Mouse (Mus musculus) c-Kit-positive CD71-negative TER-119-negative erythroid progenitor cells, embryonic 14.5 days (primary cell): ENCODE data around the gene Gm10160.

ENCODE experiments used
- DNase-seq: peaks from one replicate; pipeline ENCODE4 v3.0.0-alpha.2; 2013; ENCODE audit warnings: low read depth

The Gm10160 gene

DNA sequence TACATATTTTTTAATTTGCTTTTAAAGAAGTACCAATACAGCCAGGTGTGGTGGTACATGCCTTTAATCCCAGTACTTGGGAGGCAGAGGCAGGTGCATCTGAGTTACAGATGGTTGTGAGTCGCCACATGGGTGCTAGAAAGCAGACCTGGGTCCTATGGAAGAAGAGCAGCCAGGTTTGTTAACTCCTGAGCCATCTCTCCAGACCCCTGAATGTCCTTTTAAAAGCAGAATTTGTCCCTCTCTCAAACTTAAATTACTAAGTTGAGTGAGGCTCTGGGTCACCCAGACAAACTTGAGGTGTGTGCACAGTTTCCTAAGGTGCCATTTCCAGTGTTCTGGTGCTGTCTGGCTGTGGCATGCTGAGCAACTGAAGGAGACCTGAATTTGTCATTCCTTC is at the start of gene Gm10160:
Gene Gm10160 (minus strand): TSS at position 101 of the 400 bp plus-strand sequence.
- DNase-seq: no peak

DNA sequence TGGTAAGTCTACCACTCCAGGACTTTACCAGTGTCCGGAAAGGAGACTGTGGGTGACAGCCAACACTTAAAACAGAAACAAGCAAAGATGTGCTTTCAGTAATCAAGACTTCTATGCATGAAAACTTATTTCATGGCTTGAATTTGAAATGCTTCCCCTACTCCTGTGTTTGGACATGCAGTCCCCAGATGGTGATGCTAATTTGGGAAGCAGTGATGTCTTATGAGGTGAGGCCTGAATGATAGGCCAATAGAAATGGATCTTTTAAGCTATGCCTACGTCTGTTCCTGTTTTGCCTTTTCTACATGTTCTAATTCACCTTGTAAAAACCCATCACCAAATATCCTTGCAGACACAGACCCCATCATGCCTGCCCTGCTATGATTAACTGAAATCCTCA is 49.3 kb upstream of the Gm10160 start:
- DNase-seq: no peak

DNA sequence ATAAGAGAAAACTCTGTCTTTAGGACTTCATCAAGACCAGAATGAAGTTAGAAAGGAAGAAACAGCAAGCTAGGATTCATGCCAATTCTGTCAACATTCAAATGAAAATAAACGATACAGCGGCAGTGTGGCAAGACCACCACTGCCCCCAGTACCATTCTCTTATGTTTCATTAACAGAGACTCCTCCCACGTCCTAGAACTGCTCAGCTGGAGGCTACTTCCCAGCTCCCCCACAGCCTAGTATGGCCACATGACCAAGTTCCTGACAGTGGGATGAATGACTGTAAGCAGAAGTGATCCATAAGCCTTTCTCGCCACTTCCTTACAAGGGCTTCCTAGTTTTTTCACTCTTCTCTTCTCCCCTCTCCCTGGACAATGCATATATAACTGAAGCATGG is 48.5 kb upstream of the Gm10160 start:
- no peak for DNase-seq

DNA sequence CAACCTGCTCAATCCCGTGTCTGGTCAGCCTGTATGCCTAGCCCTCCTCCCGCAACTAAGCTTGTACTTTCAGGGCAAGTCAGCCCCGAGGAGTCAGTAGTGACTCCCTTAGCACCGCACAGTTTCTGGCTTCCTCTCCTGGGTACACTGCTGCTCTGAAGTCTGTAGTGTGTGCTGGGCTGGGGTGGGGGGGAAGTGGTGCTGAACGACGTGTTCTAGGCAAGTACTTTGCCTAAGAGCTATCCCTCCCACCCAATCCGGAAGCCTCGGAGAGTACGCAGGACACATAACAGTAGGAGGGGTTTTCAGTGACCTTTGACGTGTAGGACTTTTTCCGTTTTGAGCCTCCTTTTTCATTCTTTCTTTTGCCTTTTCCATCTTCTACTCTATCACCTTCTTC is 43.8 kb upstream of the Gm10160 start:
- no peak for DNase-seq

DNA sequence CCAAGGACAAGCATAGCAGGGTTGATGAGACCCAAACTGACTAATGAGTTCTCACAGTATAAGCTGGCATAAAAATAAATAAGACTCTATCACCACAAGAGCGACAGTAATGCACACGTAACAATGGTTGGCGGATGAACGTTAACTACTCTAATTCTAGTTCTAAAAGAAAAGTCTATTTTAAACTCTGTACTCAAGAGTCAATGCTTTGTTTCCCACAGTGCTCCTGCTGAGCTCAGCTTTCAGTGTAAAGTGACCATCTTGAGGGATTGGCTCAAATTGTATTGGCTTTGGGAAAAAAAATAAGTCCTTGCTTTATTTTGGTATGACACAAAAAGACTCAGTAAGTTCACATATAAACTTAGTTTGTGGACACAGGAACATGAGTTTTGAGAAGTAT is 29.5 kb upstream of the Gm10160 start:
- no peak for DNase-seq

DNA sequence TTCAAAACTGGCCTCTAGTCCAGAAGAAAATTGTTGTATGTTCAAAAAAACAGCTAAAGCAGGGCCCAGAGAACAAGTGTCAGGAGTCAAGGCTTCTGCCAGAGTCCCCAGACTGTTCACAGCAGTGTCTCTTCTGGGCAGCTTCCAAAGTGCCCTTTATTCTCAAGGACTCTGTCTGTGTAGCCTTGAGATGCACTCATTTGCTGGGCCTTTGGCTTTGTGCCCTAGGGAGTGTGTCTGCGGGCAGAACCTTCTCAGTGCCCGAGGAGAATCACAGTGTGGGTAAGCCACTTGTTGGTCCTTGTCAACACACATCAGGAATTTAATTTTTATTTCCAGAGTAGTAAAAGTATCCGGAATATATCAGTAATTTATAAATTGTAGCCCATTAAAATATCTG is 26.0 kb upstream of the Gm10160 start:
- DNase-seq: no peak

DNA sequence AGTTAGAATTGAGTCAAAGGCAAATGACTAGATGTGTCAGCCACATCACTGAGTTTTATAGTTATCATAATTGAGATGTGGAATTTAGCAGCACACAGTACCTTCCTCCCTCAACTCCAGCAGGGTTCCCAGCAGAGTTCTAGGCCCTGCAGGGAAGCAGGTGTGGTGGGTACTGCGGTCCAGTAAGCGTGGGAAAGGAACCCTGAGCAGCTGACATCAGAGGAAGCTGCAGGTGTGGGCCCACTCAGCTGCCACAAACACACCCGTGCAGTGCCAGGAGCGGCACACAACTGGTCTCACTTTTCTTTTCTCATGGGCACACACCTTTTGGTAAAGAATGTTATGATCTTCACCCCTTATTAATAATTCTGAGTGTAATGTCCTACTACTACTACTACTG is 25.2 kb upstream of the Gm10160 start:
- no peak for DNase-seq

DNA sequence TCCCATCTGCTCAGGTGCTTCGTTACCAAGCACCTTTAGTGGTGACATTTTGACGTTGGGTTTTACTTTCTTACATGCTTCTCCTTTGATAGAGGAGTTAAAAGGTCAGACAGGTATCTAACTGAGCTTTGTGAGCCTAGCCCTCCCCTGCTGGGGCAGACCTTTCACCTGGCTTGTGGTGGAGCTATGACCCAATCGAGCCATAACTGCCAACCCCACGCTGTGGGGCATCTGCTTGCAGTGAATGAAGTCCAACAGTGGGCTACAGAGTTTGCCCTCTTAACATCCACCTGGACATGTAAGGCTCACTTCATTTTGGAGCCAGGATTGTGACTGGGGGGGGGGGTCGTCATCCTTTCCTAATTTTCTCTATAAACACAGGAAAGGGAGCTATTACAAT is 24.7 kb upstream of the Gm10160 start:
- no peak for DNase-seq

DNA sequence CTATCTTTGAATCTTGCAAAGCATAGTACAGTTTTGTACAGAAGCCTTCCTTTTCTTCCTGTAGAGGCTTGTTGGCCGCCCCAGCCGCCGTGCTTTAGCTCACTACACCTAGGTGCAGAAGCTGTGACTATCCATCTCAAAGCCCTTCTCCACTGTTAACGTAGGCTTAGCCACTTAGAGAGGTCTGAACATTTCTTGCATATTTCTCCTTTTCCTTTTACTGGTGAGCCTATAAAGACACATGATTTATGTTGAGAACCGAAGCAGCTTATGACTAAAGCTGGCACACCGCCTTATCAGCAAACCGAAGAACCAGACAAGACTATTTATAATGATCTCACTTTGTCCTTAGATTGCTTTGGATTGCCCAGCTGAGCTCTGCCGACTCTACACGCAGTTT is 19.8 kb upstream of the Gm10160 start:
- no peak for DNase-seq

DNA sequence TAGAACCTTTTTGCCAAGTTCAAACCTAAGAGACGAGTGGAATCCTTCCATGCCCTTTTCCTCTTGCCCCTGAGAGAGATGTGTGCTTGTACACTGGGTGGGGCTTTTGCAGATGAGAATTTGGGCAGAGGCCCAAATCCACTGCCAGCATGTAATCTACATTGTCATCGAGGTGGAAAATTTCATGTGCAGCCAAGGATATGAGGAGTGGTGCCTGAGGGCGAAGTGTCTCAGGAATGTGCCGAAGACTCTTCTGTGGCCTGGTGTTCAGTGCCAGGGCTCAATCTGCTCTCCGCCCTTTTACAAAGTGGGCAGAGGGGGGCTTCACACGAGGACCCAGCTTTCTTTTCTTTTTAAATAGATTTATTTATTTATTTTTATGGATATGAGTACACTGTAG is 19.0 kb upstream of the Gm10160 start:
- no peak for DNase-seq

DNA sequence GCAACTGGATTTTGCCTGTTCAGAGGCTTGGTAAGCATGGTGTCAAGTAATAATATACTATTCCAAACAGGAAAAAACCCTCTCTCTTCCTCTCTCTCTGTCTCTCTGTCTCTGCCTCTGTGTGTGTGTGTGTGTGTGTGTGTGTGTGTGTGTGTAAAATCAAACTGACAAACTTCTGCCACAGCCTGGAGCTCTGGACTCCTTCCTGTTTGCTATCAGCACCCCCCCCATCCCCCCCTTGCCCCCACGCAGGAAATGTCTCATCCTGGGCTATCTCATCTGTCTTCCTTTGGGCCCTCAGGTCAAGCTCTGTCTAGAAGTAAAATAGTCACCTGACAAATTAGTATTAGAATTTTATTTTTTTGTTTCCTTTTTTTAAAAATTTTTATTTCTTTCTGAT is 18.2 kb upstream of the Gm10160 start:
- DNase-seq: no peak

DNA sequence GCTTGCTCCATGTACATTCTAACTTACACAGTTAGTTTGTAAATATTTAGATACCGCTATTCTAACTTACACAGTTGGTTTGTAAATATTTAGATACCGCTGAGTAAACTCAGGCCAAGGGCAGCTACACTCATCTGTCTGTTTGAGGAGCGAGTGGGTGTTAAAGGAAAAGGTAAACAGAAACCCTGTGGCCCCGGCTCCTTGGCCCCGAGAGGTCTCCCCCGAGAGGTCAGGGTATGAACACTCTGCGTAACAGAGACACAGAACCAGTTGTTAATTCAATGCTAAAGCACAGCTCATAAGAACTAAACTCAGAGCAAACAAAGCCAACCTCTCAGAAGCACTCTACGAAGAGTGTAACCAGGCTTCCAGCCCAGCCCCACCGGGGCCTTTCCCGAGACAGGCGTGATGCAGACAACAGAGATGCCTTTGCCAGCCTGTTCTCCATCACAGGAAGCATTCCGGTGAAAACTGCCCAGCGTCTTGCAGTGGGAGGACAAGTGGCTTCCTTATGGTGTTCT is 17.0 kb upstream of the Gm10160 start:
- DNase-seq: no peak

DNA sequence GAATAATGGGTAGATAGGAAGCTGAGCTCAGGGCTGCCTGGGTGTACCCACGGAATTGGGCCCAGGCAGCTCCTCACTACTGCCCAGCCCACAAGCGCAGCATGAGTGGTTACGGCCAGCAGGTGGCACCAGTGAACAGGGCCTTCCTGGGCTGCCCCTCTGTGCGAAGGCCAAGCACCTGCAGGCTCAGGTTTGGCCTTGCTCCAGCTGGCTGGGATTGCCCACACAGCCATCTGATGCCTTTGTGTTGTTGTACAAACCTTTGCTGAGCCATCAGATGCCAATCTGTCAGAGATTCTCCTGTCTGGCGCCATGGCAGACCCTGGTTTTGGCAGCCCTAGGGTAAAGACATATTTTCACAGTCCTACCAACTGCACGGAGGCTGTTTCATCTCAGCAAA is 12.6 kb upstream of the Gm10160 start:
- peak; percentile 45 for DNase-seq

DNA sequence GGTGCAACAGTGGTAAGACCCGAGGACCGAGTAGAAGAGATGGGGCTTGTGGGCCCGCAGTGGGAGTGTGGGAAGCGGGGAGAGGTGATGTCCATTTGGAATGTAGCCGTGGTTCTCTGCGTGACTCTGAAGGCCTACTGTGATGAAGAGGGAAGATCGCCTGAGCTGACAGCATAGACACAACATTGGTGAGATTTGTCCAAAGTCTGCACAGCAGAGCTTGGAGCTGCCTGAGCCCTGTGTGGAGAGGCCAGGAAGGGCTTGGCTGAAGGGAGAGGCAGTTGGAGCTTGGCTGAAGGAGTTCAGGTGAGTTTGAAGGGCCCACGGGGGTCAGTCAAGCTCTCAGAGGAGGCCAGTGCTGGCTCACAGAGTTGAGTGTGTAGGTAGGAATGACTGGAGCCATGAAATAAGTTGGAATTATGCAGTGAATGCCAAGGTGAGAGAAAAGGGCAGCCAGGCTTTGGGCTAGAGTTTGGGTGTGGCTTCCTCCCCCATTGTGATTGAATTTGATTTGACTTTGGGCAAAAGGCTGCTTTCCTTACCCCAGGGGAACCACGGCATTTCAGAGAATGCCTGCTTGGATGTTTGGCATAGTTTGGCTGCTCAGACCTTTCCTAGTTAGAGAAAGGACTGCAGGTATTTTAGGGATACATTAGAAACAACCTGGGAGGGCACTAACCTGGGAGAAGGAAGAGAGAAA is 11.8 kb upstream of the Gm10160 start:
- DNase-seq: no peak

DNA sequence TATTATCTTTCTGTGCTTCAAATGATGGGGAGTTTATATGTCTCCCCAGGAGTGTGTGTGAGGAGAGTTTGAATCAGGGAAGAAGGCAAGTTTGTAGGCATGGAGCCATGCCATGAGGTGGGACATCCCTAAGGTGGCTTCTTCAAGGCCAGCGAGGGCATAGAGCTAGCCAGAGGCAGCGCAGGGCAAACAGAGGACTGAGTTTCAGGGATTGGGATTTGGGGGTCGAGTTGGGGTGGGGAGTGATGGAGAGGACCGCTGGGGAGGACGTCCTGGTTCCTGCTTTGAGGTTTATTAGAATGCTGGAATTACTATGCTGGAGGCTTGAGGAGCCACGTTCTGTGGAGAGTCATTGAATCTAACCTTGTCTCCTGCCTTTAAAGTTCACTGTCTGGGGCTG is 10.3 kb upstream of the Gm10160 start:
- DNase-seq: no peak

DNA sequence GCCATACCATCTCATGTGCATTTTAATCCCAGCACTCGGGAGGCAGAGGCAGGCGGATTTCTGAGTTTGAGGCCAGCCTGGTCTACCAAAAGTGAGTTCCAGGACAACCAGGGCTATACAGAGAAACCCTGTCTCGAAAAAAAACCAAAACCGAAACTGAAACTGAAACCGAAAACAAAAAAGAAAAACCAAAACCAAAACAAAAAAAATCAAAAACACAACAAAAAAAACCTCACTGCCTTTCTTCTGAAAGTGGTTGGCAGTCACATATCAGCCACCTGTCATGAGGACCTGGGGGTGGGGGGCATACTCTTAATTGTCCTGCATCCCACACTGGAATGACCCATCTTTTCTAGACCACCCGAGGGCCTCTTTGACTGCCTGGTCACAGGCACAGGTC is 9.0 kb upstream of the Gm10160 start:
- no peak for DNase-seq

DNA sequence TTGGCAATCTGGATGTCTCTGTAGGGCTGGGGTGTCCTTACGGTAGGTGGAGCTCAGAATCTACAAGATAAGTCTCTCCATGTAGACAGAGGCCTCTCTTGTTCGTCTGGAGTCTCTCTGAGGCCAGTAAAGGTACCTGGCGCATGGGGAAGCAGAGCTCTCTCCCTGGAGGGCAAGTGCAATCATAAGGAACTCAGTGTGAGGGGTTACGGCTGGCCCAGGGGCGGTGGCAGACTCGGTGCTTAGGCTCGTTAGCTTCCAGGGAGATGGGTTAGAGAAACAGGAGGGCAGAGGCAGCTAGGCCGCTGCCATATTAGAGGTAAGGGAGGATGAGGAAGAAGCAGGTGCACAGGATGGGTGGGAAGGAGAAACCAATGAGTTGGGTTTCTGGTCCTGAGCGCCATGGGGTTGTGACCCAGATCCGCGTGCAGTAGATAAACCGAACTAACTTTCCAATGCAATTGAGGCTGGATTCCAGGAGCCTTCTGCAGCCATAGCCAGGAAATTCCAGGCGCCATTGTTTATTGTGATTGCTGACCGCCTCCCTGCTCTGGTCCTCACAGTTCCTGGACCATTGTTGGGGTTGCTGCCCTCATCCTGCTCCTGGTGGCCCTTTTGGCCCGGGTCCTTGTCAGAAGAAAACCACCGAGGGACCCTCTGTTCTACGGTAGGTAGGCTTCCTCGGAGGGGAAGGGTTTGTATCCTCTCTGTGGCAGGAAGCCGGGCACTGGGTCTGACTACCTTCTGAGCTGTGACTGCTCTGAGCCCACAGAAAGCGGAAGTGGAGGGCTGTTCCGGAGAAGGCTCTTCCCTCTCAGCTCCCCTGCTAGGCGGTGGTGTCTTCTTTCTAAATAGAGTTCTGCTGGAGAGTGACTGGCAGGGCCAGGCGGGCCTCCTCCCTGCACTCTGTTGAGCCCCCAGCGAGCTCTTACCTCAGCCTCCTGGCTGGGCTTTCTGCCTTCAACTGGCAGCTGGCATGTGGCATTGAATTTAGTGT is 7.3 kb upstream of the Gm10160 start:
- peak; percentile 58 for DNase-seq

DNA sequence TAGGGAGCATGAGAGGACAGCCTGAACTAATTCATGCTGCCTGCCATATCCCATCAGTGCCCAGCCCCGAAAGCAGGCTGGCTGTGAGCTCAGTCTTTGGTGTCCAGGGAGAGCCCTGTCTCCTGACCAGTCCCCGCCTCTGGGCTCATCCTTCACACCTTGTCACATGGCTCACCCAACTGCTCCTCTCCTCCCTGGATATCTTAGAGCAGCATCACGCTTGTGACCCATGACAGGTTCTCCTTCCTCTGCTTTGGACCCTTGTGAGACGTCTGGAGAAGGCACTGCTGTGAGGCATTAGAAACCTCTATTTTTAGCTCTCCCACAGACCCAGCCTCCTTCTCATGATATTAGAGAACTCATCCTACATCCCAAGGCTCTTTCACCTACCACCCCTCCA is 6.3 kb upstream of the Gm10160 start:
- DNase-seq: no peak

DNA sequence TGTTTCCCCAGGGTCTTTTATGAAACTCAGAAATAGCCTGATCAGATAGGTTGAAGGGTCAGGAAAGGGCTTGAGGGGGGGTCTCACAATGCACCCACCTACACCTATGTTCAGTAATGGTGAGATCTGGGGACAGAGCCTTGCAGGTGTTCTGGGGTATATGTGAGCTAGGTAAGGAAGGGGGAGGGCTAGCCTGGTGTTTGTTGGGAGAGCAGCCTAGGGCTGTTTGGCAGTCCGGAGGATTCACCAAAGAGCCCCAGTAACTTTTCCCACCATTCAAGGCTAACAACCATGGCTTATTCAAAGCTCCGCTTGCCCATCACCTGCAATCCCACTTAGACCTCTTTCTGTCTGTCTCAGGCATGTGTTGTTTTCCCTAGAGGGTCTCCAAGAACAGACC is 5.9 kb upstream of the Gm10160 start:
- no peak for DNase-seq

DNA sequence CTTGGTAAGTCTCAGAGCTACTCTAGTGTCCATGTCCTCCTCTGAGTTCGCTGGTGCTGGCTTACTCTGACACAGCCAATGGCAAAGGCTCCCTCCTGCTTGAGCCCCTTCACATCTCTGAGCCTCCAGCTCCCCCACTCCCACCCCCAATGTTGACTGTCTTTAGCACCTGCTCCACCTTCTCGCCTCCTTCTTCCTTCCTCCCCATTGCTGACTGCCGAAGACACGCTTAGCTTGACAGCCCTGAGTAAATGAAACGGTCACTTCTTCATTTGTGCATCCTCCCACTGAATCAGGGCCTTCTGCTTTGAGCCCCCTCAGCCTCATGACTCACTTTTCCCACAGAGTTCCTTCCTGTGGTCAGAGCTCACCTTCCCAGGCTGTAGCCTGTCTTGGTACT is 5.4 kb upstream of the Gm10160 start:
- DNase-seq: peak; percentile 38

DNA sequence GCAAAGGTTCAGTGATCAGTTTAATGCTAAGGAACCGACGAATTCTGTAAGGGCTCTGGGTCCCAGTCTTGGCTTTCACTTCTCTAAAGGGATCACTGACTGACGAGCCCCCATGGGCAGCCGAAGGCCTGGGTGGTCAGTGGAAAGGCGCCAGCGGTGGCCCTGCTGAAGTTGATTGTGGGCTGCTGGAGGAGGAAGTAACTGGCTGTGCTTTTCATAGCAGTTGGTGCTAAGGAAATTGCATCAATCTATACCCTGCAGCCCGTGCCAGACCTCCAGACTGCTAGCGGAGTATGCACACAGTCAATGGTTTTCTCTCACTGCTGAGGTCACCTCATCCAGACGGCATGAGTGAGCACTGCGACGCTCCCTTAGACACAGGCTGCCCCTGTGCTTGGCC is 4.5 kb upstream of the Gm10160 start:
- DNase-seq: peak; percentile 43

DNA sequence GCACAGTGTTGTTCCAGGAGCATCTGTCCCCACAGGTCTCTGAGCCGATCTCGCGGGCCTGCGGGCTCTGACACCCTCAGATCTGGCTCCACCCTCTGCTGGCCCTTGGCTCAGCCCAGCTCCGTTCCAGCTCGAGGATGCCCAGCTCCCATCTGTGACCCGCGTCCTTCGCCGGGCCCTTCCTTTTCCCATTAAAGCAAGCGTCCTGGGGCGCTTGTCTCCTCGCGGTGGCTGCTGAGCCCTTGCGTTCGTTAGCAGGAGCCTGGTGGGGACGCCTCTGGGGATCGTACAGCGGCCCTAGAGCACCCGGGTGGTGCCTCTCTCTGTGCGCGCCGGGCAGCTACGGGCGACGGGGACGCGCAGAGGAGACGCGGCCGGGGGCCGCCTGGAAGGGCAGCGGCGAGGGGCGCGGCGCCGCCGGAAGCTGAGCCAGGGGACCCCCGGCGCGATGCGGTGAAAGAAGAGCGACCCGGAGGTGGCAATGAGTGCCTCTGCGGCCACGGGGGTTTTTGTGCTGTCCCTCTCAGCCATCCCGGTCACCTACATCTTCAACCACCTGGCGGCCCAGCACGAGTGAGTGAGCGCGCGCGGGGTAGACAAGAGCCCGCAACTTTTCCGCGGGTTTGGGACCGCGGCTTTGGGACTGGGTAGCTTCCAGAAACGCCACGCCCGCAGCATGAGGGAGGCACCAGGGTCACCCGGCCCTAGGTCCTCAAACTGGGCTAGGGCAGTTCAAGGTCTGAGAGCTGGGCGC is 3.6 kb upstream of the Gm10160 start, which contains the start of gene Tm6sf1:
Gene Tm6sf1 (plus strand): TSS at position 34 of the 754 bp plus-strand sequence.
- no peak for DNase-seq
